Mouse (Mus musculus) limb, embryonic 10.5 days (tissue): Measurements from ENCODE around the gene Fbxo7. TPM values are rescaled to one million over a fixed set of nuclear protein-coding genes. Genes with fewer than 3 reads are reported as not detected.

Experiments
- DNase-seq: peaks from one replicate; pipeline ENCODE4 v3.0.0-alpha.2; 2017; ENCODE audit warnings: low spot score
- H3K27ac ChIP-seq: fragments of 300-500 bp; sonication (generic); 2 replicates; pipeline ENCODE4 v1.5.1; 2016; ENCODE audit warnings: mild to moderate bottlenecking
- H3K27me3 ChIP-seq: fragments of 300-500 bp; sonication (generic); 2 replicates; pipeline ENCODE4 v1.6.1; 2016; ENCODE audit warnings: low read depth, mild to moderate bottlenecking; ENCODE audit not compliant: poor library complexity, severe bottlenecking
- H3K36me3 ChIP-seq: fragments of 300-500 bp; sonication (generic); 2 replicates; pipeline ENCODE4 v1.6.1; 2016; ENCODE audit warnings: mild to moderate bottlenecking, moderate library complexity
- H3K4me1 ChIP-seq: fragments of 300-500 bp; sonication (generic); 2 replicates; pipeline ENCODE4 v1.6.1; 2016
- H3K4me3 ChIP-seq: fragments of 300-500 bp; sonication (generic); 2 replicates; pipeline ENCODE4 v1.5.1; 2016; ENCODE audit warnings: mild to moderate bottlenecking, moderate library complexity
- H3K9me3 ChIP-seq: fragments of 300-500 bp; sonication (generic); replicated peaks from 2 replicates; pipeline ENCODE4 v1.6.1; 2016; ENCODE audit warnings: mild to moderate bottlenecking
- WGBS: fragments of 180-500 bp; shearing (Covaris S2); methylation state at CpG from one replicate; pipeline ENCODE4 v1.1.7; 2016; 5-methylcytosine and 5-hydroxymethylcytosine counted together
- polyA plus RNA-seq: library from polyadenylated mRNA; unstranded; fragments of >200 nt; fragmentation: Nextera tagmentation; extraction: Ambion mirVana; gene quantifications from 2 replicates; pipeline ENCODE4 v1.2.1, GENCODE M21; 2016

Gene Fbxo7
- 15.6 and 20.1 TPM in 2 replicates for polyA plus RNA-seq

DNA sequence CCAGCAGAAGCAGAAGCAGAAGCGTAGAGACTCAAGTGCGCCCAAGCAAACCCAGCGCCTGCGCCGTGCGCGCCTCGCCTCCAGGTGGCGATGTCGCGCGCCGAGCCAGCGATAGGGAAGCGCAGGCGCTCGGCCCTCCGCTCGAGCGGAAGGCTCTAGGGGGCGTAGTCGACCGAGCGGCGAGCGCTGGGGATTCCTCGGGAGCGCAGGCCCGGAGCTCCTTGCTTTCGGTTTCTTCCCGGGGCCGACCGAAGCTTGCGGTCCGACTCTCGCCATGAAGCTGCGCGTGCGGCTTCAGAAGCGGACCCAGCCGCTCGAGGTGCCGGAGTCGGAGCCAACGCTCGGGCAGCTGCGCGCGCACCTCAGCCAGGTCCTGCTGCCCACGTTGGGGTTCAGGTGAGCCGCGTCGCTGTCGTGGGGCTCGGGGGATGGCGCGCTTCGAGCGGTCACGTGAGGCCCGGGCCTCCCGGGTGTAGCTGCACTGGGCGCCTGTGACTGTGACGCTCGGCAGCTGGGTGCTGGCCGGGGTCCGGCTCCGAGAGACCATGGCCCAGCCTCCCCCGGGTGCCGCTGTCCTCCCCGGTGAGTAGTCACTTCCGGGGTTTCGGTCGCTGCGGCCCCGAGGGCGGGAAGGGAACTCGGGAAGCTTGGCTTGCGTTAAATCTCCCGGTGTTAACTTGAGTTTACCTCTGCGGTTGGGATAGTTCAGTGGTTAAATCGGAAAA, at the start of gene Fbxo7:
Gene Fbxo7, plus strand, starts transcription at position 224 of the 725 bp plus-strand sequence.
- H3K27ac ChIP-seq, result peak within 1 kb of the TSS; percentile 94
- H3K9me3 ChIP-seq, result no peaks in the 10 kb centered on the region
- 0 out of 2 replicates have a peak, but pooled peaks cover 5% of the 10 kb centered on the region for H3K36me3 ChIP-seq
- peaks cover 13% of the 10 kb centered on the region for H3K4me1 ChIP-seq
- H3K4me3 ChIP-seq, result peak within 1 kb of the TSS; percentile 76
- DNase-seq, result peak; percentile 89
- H3K27me3 ChIP-seq, result no peaks in the 10 kb centered on the region
- whole genome bisulfite sequencing, result under 1% methylated on average over 82 of the region's 82 CpGs

DNA sequence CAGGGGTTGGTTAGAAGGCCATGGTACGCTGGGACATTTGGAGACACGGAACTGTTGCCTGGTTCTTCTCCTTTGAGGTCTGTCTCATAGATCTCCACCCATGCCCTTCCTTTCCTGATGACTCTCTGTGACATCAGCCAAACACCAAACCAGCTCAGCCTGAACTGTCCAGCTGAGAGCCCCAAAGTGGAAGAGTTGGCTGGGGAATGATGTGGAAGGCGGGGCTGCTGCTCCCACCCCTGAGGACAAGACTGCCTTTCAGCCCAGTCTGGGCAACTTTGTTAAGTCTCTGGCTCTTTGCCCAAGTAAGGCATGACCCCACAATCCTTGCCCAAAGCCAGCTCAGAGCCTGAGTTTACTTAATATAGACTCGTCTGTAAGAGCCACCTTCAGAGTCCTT, 48.9 kb upstream of the Fbxo7 start:
- H3K27me3 ChIP-seq, result no peaks in the 10 kb centered on the region
- no peak overlapping the region for H3K27ac ChIP-seq
- no peak overlapping the region for H3K4me3 ChIP-seq
- 0 out of 2 replicates have a peak, but pooled peaks cover 2% of the 10 kb centered on the region for H3K4me1 ChIP-seq
- no peaks in the 10 kb centered on the region for H3K36me3 ChIP-seq
- WGBS, result 92% methylated on average over 4 of the region's 4 CpGs
- H3K9me3 ChIP-seq, result no peaks in the 10 kb centered on the region
- DNase-seq, result no peak

DNA sequence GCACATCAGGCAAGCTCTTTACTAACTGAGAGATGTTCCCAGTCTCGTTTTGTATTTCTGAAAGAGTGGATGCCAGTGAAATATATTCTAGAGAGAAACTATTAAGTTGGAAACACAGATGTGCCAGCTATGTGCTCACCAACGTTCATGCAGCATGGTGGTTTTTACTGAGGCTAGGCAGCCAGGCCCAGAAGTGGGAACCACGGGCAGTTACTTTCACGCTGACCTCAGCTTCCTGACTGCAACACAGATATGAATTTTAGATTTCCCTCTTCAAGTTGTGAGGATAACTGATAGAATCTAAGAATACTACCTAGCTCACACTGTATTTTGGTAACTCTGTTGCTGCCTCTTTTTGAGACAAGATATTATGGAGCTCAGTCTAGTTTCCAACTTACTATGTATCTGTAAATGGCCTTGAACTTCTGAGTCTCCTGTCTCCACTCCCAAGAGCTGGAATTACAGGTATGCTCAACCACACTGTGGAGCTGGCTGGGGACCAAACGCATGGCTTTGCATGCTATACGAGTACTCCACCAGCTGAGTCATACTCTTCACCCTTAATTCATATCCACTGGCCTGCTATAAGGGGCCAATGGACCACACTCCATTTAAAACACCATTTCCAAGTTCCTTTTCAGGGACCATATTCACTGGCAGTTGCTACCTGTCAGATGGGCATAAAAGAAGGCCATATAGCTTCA, 32.2 kb upstream of the Fbxo7 start:
- 80% methylated on average over 6 of the region's 6 CpGs for WGBS
- no peak overlapping the region for H3K27ac ChIP-seq

DNA sequence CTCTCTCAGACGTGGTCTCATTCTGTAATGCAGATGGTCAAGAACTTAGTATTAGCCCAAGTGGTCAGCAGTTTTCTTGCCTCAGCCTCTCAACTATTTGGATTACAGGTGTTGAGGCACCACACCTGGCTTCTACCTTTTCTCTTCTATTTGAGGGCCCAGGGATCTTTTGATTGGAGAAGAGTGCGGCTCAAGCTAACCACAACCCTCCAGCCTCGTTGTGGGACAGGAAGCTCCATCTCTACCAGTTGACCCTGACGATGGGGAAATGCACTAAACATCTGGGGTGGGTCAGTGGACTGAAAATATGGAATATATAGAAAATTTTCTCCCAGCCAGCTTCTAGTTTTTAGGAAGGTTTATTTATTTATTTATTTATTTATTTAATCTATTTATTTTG, 29.4 kb upstream of the Fbxo7 start:
- DNase-seq, result no peak
- Histone ChIP-seq H3K27ac (no peak overlapping the region), H3K4me1 (no peaks in the 10 kb centered on the region), H3K27me3 (no peaks in the 10 kb centered on the region), H3K9me3 (no peaks in the 10 kb centered on the region), H3K36me3 (no peaks in the 10 kb centered on the region), H3K4me3 (no peak overlapping the region)
- WGBS, result 86% methylated on average over 4 of the region's 4 CpGs

More for the DNA sequence above, 32.2 kb upstream of the Fbxo7 start:
- no peaks in the 10 kb centered on the region for H3K27me3 ChIP-seq
- H3K4me3 ChIP-seq, result no peak overlapping the region
- H3K4me1 ChIP-seq, result no peaks in the 10 kb centered on the region
- no peak for DNase-seq
- no peaks in the 10 kb centered on the region for H3K36me3 ChIP-seq
- H3K9me3 ChIP-seq, result no peaks in the 10 kb centered on the region

DNA sequence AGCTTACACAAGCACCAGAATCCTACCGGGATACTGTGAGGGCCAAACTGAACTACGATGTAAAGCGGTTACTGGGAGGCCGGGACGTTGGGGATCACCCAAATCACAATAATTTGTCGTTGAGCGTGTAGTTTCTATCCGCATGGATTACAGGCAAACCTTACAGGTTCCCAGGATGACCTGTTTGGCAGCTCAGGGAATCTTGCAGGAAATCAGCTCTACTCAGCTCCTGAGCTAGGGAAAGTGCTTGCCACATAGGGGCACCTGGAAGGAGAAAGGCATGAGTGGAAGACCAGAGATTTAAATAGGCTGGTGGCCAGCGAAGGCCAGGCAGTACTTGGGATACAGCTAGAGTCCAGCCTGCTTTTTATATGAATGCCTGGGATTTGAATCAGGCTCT, 27.9 kb upstream of the Fbxo7 start:
- no peak overlapping the region for H3K4me3 ChIP-seq
- H3K27me3 ChIP-seq, result no peaks in the 10 kb centered on the region
- no peaks in the 10 kb centered on the region for H3K9me3 ChIP-seq
- H3K36me3 ChIP-seq, result no peaks in the 10 kb centered on the region
- no peaks in the 10 kb centered on the region for H3K4me1 ChIP-seq
- H3K27ac ChIP-seq, result no peak overlapping the region
- 87% methylated on average over 9 of the region's 9 CpGs for WGBS
- DNase-seq, result no peak

DNA sequence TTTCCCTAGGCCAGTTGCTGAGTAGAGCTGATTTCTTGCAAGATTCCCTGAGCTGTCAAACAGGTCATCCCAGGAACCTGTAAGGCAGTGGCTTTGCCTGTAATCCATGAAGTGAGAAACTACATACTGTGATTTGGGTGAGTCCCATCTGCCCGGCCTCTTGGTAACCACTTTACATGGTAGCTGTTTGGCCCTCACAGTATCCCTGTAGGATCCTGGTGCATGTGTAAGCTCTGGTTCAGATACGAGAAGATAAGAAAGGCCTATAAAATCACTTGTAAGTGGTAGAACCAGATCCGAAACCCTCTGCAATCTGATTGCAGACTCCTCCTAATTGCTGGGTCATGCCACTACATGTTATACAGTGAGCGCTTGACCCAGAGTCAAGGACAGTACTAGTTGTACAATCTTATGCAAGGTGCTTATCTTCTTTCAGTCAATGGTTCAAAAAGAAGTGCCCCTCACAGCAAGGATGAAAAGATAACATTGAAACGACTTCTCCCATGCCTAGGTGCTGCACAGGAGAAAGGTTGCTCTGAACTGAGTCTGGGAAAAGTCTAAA, 27.1 kb upstream of the Fbxo7 start:
- Histone ChIP-seq H3K4me1 (no peaks in the 10 kb centered on the region), H3K27ac (no peak overlapping the region), H3K4me3 (no peak overlapping the region), H3K27me3 (no peaks in the 10 kb centered on the region), H3K36me3 (no peaks in the 10 kb centered on the region), H3K9me3 (no peaks in the 10 kb centered on the region)
- no peak for DNase-seq
- 78% methylated on average over 5 of the region's 5 CpGs for WGBS

DNA sequence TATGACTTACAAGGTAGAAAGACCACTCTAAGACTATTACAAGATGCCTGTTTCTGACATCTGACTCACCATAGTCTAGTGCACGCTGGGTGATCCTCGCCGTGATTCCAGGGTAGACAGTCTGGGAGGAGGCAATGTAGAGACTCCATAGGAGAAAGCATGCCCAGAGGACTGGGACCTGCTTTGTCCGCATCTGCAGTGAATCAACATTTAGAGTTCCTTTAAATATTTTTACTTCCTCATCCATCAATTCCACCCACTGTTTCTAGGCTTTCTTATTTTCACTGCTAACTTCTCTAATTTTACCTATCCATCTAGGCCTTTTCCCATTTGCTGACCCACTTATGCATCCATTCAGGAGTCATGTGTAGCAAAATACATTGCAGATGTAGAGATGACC, 21.3 kb upstream of the Fbxo7 start:
- Histone ChIP-seq H3K4me3 (no peak overlapping the region), H3K4me1 (no peaks in the 10 kb centered on the region), H3K27me3 (no peaks in the 10 kb centered on the region), H3K27ac (no peak overlapping the region), H3K9me3 (no peaks in the 10 kb centered on the region), H3K36me3 (no peaks in the 10 kb centered on the region)
- DNase-seq, result no peak
- 95% methylated on average over 4 of the region's 4 CpGs for WGBS

DNA sequence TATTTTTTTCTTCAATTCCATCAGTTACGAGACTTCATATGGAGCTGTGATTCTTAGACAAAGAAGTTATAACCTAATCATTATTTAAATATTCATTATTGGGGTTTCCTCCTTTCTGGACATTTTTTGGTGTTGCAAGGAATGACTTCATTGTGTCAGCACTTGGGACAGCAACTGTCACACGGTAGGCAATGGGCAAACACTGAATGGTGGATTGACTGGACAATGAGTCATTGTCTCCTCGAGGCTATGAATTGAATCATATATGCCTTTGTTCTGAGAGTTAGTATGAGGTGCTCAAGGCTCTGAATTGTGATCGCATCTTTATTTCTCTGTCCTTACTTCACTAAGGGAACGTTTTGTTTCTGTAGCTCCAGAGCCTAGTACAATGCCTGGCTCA, 15.3 kb upstream of the Fbxo7 start:
- Histone ChIP-seq H3K4me1 (no peaks in the 10 kb centered on the region), H3K9me3 (no peaks in the 10 kb centered on the region), H3K4me3 (no peak overlapping the region), H3K27me3 (no peaks in the 10 kb centered on the region), H3K27ac (no peak overlapping the region), H3K36me3 (no peaks in the 10 kb centered on the region)
- WGBS, result 87% methylated on average over 5 of the region's 5 CpGs
- DNase-seq, result no peak

DNA sequence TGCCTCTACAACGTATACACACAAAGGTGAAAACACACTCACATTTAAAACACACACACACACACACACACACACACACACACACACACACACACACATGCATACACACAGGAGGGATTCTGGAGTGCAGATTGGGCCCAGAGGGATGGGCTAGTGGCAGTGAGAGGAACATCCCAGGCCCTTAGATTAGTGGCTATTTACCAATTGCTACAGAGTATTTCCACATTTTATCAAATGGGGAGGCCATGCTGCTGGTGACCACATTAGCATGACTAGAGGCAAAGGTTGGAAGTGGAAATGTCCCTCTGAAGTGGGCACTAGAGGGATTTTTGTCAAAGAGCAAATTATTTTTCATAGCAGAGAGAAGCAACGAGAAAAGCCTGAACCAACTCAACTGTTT, 12.1 kb upstream of the Fbxo7 start:
- H3K36me3 ChIP-seq, result no peaks in the 10 kb centered on the region
- no peak for DNase-seq
- no peaks in the 10 kb centered on the region for H3K9me3 ChIP-seq
- no peaks in the 10 kb centered on the region for H3K4me1 ChIP-seq
- 89% methylated on average over 2 of the region's 2 CpGs for WGBS
- H3K4me3 ChIP-seq, result no peak overlapping the region
- no peak overlapping the region for H3K27ac ChIP-seq
- no peaks in the 10 kb centered on the region for H3K27me3 ChIP-seq

DNA sequence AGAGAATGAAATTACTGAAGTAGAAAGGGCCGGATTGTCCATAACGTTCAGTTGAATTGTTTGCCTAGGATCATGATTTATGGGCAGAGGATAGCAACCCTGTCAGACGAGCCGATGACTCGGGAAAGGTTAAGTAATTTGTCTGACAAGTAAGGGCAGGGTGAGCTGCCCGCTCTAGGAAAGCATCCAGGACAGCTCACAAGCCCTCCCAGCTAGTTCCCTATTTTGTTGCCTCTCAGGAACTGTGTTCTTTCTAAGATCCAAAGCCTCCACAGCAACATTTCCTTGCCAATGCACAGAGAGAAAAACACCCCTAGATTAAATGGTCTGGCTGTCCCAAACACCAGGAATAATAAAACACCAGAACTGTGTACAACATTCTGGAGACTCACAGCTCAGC, 11.1 kb upstream of the Fbxo7 start:
- WGBS, result 24% methylated on average over 6 of the region's 6 CpGs

DNA sequence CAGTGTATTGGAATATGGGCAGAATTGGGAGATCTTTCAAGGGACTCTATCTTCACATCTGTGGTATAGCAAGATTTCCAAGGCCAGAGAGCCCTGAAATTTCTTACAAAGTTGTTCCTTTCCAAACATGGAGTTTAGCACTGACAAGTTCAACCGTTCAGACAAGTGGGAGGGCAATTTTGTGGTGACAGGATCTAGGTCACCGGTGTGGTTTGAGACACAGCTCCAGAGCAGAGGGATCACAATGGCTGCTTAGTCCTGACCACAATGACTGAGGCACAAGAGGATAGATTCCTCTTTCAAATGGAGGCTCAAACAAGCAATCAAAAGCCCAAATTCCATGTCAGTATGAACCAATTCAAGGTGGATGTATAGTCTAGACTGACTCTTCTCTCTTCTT, 10.6 kb upstream of the Fbxo7 start:
- Histone ChIP-seq H3K4me3 (no peak overlapping the region), H3K27me3 (no peaks in the 10 kb centered on the region), H3K27ac (no peak overlapping the region), H3K4me1 (no peaks in the 10 kb centered on the region), H3K9me3 (no peaks in the 10 kb centered on the region), H3K36me3 (no peaks in the 10 kb centered on the region)
- DNase-seq, result no peak
- 87% methylated on average over 2 of the region's 2 CpGs for WGBS

More for the DNA sequence above, 11.1 kb upstream of the Fbxo7 start:
- no peak overlapping the region for H3K27ac ChIP-seq
- no peak for DNase-seq
- H3K36me3 ChIP-seq, result no peaks in the 10 kb centered on the region
- H3K4me1 ChIP-seq, result no peaks in the 10 kb centered on the region
- H3K9me3 ChIP-seq, result no peaks in the 10 kb centered on the region
- no peak overlapping the region for H3K4me3 ChIP-seq
- H3K27me3 ChIP-seq, result no peaks in the 10 kb centered on the region

DNA sequence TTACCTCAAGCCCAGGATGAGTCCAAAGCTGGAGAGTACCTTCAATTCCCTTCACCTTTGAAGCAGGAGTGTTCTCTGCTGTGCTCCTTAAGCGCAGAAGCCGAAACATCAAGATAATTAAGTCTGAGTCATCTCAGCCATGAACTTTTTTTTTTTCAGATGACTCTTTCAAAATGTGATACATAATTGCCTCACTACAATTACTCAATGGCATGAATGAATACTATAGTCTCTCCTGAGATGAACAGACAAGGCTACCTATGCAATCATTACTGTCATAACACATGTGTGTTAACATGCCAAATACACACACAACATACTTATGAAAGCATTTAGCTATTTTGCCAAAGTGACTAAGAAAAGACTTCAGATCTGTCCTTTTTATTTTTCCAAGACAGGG, 10.0 kb upstream of the Fbxo7 start, which contains the start of gene Bpifc:
Gene Bpifc, minus strand, starts transcription at position 115 of the 400 bp plus-strand sequence.
- no peaks in the 10 kb centered on the region for H3K9me3 ChIP-seq
- no peak within 1 kb of the TSS for H3K4me3 ChIP-seq
- no peaks in the 10 kb centered on the region for H3K36me3 ChIP-seq
- DNase-seq, result no peak
- H3K27ac ChIP-seq, result no peak within 1 kb of the TSS
- 99% methylated on average over 2 of the region's 2 CpGs for WGBS
- H3K4me1 ChIP-seq, result no peaks in the 10 kb centered on the region
- H3K27me3 ChIP-seq, result no peaks in the 10 kb centered on the region

DNA sequence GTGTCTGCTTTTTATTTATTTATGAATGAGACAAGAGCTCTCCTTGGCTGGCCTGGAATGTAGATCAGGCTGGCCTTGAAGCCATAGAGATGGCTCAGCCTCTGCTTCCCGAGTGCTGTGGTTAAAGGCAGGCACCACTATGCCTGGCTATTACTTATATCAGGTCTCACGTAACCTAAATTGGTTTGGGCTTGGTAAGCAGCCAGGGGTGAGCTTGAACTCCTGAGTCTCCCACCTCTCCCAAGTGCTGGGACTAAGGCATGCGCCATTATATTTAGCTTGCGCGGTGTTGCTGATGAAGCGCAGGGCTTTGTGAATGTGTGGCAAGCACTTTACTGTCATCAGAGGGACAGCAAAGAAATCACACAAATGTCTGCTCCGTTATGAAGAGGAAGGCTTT, 4.0 kb upstream of the Fbxo7 start:
- H3K27me3 ChIP-seq, result no peaks in the 10 kb centered on the region
- DNase-seq, result no peak
- no peak overlapping the region for H3K4me3 ChIP-seq
- H3K4me1 ChIP-seq, result peaks cover 11% of the 10 kb centered on the region
- no peaks in the 10 kb centered on the region for H3K36me3 ChIP-seq
- no peaks in the 10 kb centered on the region for H3K9me3 ChIP-seq
- 91% methylated on average over 7 of the region's 7 CpGs for WGBS
- no peak overlapping the region for H3K27ac ChIP-seq
